ENCODE assay signal across 10 mouse cellular contexts in the genomic region with DNA sequence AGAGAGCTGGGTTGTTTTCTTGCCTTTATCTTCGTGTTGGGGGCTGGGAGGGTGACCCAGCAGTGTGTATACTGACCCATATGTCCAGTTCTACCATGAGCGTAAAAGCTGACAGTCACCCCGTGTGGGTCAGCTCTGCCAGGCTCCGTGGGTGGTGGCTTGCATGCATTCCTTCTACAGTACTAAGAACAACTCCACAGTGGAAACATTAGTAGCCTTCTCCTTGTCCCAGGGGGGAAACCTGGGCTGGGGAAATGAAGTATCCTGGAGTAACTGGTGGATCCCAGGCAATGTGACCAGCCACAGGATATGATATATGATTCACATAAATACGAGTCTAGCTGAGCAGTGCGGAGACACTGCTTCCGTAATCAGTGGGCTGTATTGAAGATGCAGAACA. TPM values are rescaled to one million over a fixed set of nuclear protein-coding genes. Genes with fewer than 3 reads are reported as not detected.
DNase-seq lines count a peak whose midpoint lies in the region; ATAC-seq lines count a peak whose summit lies in the region.
"Had no signal": no experiment of that assay in that cellular context is flagged by ENCODE, and none has a peak within 500 bp of the region (broad histone marks: within the 10 kb centered on the region; RNA-seq: fewer than 3 reads in every experiment).

No protein-coding gene starts in this region.

- 0 out of 2 replicates have a peak overlapping the region, but pooled peaks have one; percentile 98 for H3K27ac ChIP-seq in kidney, embryonic 14.5 days (ENCODE audit: low read depth, low read length)
- peak overlapping the region; percentile 98; the same call in 1 of the 2 replicates for H3K27ac ChIP-seq in embryonic facial prominence, embryonic 14.5 days (replicated peaks; ENCODE audit: low read depth, low read length)
- H3K27ac ChIP-seq in neural tube, embryonic 15.5 days (replicated peaks), result 0 out of 2 replicates have a peak overlapping the region, but pooled peaks have one; percentile 82

- peak overlapping the region; percentile 97; the same call in 1 of the 2 replicates for H3K9ac ChIP-seq in kidney, embryonic 14.5 days (ENCODE audit: low read depth, low read length)
- H3K9ac ChIP-seq in embryonic facial prominence, embryonic 14.5 days (ENCODE audit: low read depth, low read length), result peak overlapping the region; percentile 92
- no peak overlapping the region for H3K9ac ChIP-seq in neural tube, embryonic 15.5 days (replicated peaks)

- peak overlapping the region; percentile 59 for H3K4me2 ChIP-seq in kidney, embryonic 14.5 days (replicated peaks; ENCODE audit: low read depth, low read length)
- H3K4me2 ChIP-seq in embryonic facial prominence, embryonic 14.5 days (ENCODE audit: low read depth, low read length), result peak overlapping the region; percentile 73
- H3K4me2 ChIP-seq in neural tube, embryonic 15.5 days, result peak overlapping the region; percentile 96

- WGBS in kidney, embryonic 14.5 days, result 11% methylated on average over 7 of the region's 7 CpGs
- WGBS in embryonic facial prominence, embryonic 14.5 days, result 13% methylated on average over 7 of the region's 7 CpGs
- 11% methylated on average over 7 of the region's 7 CpGs for WGBS in neural tube, embryonic 15.5 days

- H3K9me3 ChIP-seq in kidney, embryonic 14.5 days (ENCODE audit: control insufficient read depth, low read length), result no peaks in the 10 kb centered on the region
- H3K9me3 ChIP-seq in embryonic facial prominence, embryonic 14.5 days (ENCODE audit: control insufficient read depth, low read length), result no peaks in the 10 kb centered on the region
- H3K9me3 ChIP-seq in neural tube, embryonic 15.5 days (replicated peaks), result no peaks in the 10 kb centered on the region
- H3K9me3 ChIP-seq: G1E had no signal

- peaks cover 33% of the 10 kb centered on the region for H3K4me1 ChIP-seq in kidney, embryonic 14.5 days (ENCODE audit: control insufficient read depth, insufficient read depth, low read length)
- H3K4me1 ChIP-seq in embryonic facial prominence, embryonic 14.5 days (ENCODE audit: control insufficient read depth, insufficient read depth, low read length), result peaks cover 23% of the 10 kb centered on the region
- H3K4me1 ChIP-seq in neural tube, embryonic 15.5 days, result peaks cover 30% of the 10 kb centered on the region

- no peaks in the 10 kb centered on the region for H3K27me3 ChIP-seq in kidney, embryonic 14.5 days (ENCODE audit: control insufficient read depth, insufficient read depth, low read length)
- H3K27me3 ChIP-seq in embryonic facial prominence, embryonic 14.5 days (replicated peaks; ENCODE audit: control insufficient read depth, insufficient read depth, low read length), result no peaks in the 10 kb centered on the region
- peaks cover 28% of the 10 kb centered on the region for H3K27me3 ChIP-seq in neural tube, embryonic 15.5 days (replicated peaks)

- no peak for ATAC-seq in kidney, embryonic 14.5 days (ENCODE audit: low FRiP score, low TSS enrichment)
- ATAC-seq in embryonic facial prominence, embryonic 14.5 days (ENCODE audit: low read depth), result no peak
- ATAC-seq in neural tube, embryonic 15.5 days (ENCODE audit: low FRiP score), result no peak
- ATAC-seq in cerebellum, adult (ENCODE audit: insufficient number of reproducible peaks, low FRiP score, low TSS enrichment), result no peak
- no peak for ATAC-seq in monocyte, adult 5-6 weeks (replicated peaks; ENCODE audit: insufficient number of reproducible peaks, low FRiP score, low TSS enrichment, poor library complexity, severe bottlenecking)

- peak overlapping the region; percentile 98 for H3K4me3 ChIP-seq in kidney, embryonic 14.5 days (ENCODE audit: low read length)
- H3K4me3 ChIP-seq in embryonic facial prominence, embryonic 14.5 days (ENCODE audit: low read depth, low read length), result peak overlapping the region; percentile 95
- H3K4me3 ChIP-seq in neural tube, embryonic 15.5 days (replicated peaks), result peak overlapping the region; percentile 51

- no peaks in the 10 kb centered on the region for H3K36me3 ChIP-seq in kidney, embryonic 14.5 days (ENCODE audit: control insufficient read depth, insufficient read depth, low read length)
- 0 out of 2 replicates have a peak, but pooled peaks cover 4% of the 10 kb centered on the region for H3K36me3 ChIP-seq in embryonic facial prominence, embryonic 14.5 days (ENCODE audit: control insufficient read depth, insufficient read depth, low read length)
- H3K36me3 ChIP-seq in neural tube, embryonic 15.5 days, result no peaks in the 10 kb centered on the region
- H3K36me3 ChIP-seq: G1E had no signal

- no peak for DNase-seq in kidney, adult 11 months
- DNase-seq in embryonic facial prominence, embryonic 14.5 days (ENCODE audit: low spot score), result no peak
- peak; percentile 35 to 36 for DNase-seq in kidney, postnatal 4 days
- DNase-seq in thymus, postnatal 36 days, result no peak
- DNase-seq: thymus, postnatal 25 days had no signal

RNA-seq across cellular contexts. Expression of gene Erbb2, which starts 1.5 kb away (rescaled TPM):
- 35.5 and 54.1 TPM in 2 replicates for polyA plus RNA-seq in kidney, embryonic 14.5 days (2014; fragmentation: Nextera tagmentation; extraction: Ambion mirVana)
- 48.3 and 54.8 TPM in 2 replicates for polyA plus RNA-seq in embryonic facial prominence, embryonic 14.5 days (2014; fragmentation: Nextera tagmentation; extraction: Ambion mirVana)
- polyA plus RNA-seq in neural tube, embryonic 15.5 days (2015; fragmentation: Nextera tagmentation; extraction: Ambion mirVana), result 7.3 and 9.4 TPM in 2 replicates
- total RNA-seq in monocyte, adult 5-6 weeks (2017), result 0.57 TPM in 1 of 3 replicates, not detected in the others
- polyA plus RNA-seq: G1E had no signal

RNA-seq across cellular contexts. Expression of gene Pgap3, which starts 13.4 kb away (rescaled TPM):
- 10.7 and 14.8 TPM in 2 replicates for polyA plus RNA-seq in kidney, embryonic 14.5 days (2014; fragmentation: Nextera tagmentation; extraction: Ambion mirVana)
- 9.3 and 10.5 TPM in 2 replicates for polyA plus RNA-seq in embryonic facial prominence, embryonic 14.5 days (2014; fragmentation: Nextera tagmentation; extraction: Ambion mirVana)
- polyA plus RNA-seq in neural tube, embryonic 15.5 days (2015; fragmentation: Nextera tagmentation; extraction: Ambion mirVana), result 7.4 and 9.6 TPM in 2 replicates
- total RNA-seq in monocyte, adult 5-6 weeks (2017), result 2.3 to 6.1 TPM (median 4.6 TPM) in 3 replicates

RNA-seq across cellular contexts. Expression of gene Mien1, which starts 25.1 kb away (rescaled TPM):
- polyA plus RNA-seq in kidney, embryonic 14.5 days (2014; fragmentation: Nextera tagmentation; extraction: Ambion mirVana), result 83.8 and 101 TPM in 2 replicates
- polyA plus RNA-seq in embryonic facial prominence, embryonic 14.5 days (2014; fragmentation: Nextera tagmentation; extraction: Ambion mirVana), result 92.4 and 102 TPM in 2 replicates
- 243 and 278 TPM in 2 replicates for polyA plus RNA-seq in neural tube, embryonic 15.5 days (2015; fragmentation: Nextera tagmentation; extraction: Ambion mirVana)
- total RNA-seq in monocyte, adult 5-6 weeks (2017), result 37.7 to 75.9 TPM (median 57.5 TPM) in 3 replicates

RNA-seq across cellular contexts. Expression of gene Pnmt, which starts 27.5 kb away (rescaled TPM):
- 0.84 and 2.2 TPM in 2 replicates for polyA plus RNA-seq in kidney, embryonic 14.5 days (2014; fragmentation: Nextera tagmentation; extraction: Ambion mirVana)
- polyA plus RNA-seq in embryonic facial prominence, embryonic 14.5 days (2014; fragmentation: Nextera tagmentation; extraction: Ambion mirVana), result 0.49 and 0.59 TPM in 2 replicates
- 2.2 and 2.9 TPM in 2 replicates for polyA plus RNA-seq in neural tube, embryonic 15.5 days (2015; fragmentation: Nextera tagmentation; extraction: Ambion mirVana)
- total RNA-seq in monocyte, adult 5-6 weeks (2017), result not detected in 3 replicates
- total RNA-seq: G1E had no signal
- polyA plus RNA-seq: G1E had no signal

RNA-seq across cellular contexts. Expression of gene Tcap, which starts 30.1 kb away (rescaled TPM):
- 1.3 and 2.3 TPM in 2 replicates for polyA plus RNA-seq in kidney, embryonic 14.5 days (2014; fragmentation: Nextera tagmentation; extraction: Ambion mirVana)
- polyA plus RNA-seq in embryonic facial prominence, embryonic 14.5 days (2014; fragmentation: Nextera tagmentation; extraction: Ambion mirVana), result 22.8 and 27.7 TPM in 2 replicates
- 1.4 and 1.7 TPM in 2 replicates for polyA plus RNA-seq in neural tube, embryonic 15.5 days (2015; fragmentation: Nextera tagmentation; extraction: Ambion mirVana)
- total RNA-seq in monocyte, adult 5-6 weeks (2017), result 1.6 TPM in 1 of 3 replicates, not detected in the others
- total RNA-seq: G1E had no signal
- polyA plus RNA-seq: G1E had no signal

Comparison
In these comparisons a context has a peak if more than half of its experiments do, and no peak if none do; other contexts are left out.
1. DNase-seq: peak in kidney, postnatal 4 days (2 of 2); none in kidney, adult 11 months (single experiment), embryonic facial prominence, embryonic 14.5 days (single experiment) and thymus, postnatal 36 days (0 of 2).
2. Peak in every context shown above with its lines, with median percentiles within 50 percentile points of each other: H3K27ac ChIP-seq, H3K4me2 ChIP-seq and H3K4me3 ChIP-seq.